Mouse (Mus musculus) bone marrow, adult 2 months (tissue): ENCODE results near the gene Adssl1.

ENCODE experiments used
- CTCF ChIP-seq: fragments of 200-500 bp; IDR thresholded peaks from 2 replicates; pipeline ENCODE4 v1.5.1; 2011; ENCODE audit warnings: low read length, control low read depth; ENCODE audit not compliant: control insufficient read depth, insufficient read depth
- POLR2A ChIP-seq: fragments of 200-500 bp; IDR thresholded peaks from 2 replicates; pipeline ENCODE4 v1.6.1; 2011; ENCODE audit warnings: low read depth, mild to moderate bottlenecking, control low read depth, low read length, borderline replicate concordance; ENCODE audit not compliant: control insufficient read depth

DNA sequence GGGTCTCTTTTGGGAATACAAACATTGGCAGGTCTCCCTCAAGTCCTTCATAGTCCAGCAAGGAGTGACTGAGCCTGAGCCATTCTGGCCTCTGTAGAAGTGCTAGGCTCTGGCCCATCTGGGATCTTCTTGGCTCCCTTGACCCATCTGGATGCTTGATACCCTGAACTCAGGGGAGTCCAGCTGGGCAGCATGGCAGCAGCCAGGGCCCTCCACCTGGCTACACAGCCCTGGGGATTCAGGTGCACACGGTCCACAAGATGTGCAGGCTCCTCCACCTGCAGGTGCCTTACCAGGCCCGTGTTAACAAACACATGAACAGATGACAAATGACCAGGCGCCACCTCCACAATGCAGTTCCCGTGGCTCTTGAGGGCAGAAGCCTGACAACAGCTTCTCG is 44.8 kb downstream of the Adssl1 start:
- TF ChIP-seq CTCF, result no peak
- no peak for TF ChIP-seq POLR2A
